Mouse (Mus musculus) liver, postnatal 0 days (tissue): ENCODE measurements at regions not wholly inside any gene's neighbourhood (a gene's known extent, or its start where the extent isn't known, plus 50 kb on each side); places are given as distances from the start of the nearest gene placed in this dataset.

ENCODE experiments used
- ATAC-seq: fragments of 200-750 bp; cut with Nextera tagmentation; 2 replicates; pipeline ENCODE4 v1.8.0; 2017; ENCODE audit warnings: mild to moderate bottlenecking, moderate library complexity
- DNase-seq: peaks from one replicate; pipeline ENCODE4 v3.0.0-alpha.2; 2016
- H3K27ac ChIP-seq: fragments of 300-500 bp; sonication (generic); 2 replicates; pipeline ENCODE4 v1.5.1; 2014; ENCODE audit warnings: antibody characterized with exemption, moderate library complexity, mild to moderate bottlenecking, low read depth
- H3K27me3 ChIP-seq: fragments of 300-500 bp; sonication (generic); 2 replicates; pipeline ENCODE4 v1.6.1; 2014; ENCODE audit warnings: low read length, control low read depth, mixed read lengths; ENCODE audit not compliant: insufficient read depth
- H3K36me3 ChIP-seq: fragments of 300-500 bp; sonication (generic); replicated peaks from 2 replicates; pipeline ENCODE4 v1.6.1; 2014; ENCODE audit warnings: mild to moderate bottlenecking, control low read depth, low read length, moderate library complexity, mixed read lengths; ENCODE audit not compliant: insufficient read depth
- H3K4me1 ChIP-seq: fragments of 300-500 bp; sonication (generic); 2 replicates; pipeline ENCODE4 v1.6.1; 2014; ENCODE audit warnings: antibody characterized with exemption, mild to moderate bottlenecking, control low read depth; ENCODE audit not compliant: insufficient read depth
- H3K4me2 ChIP-seq: fragments of 300-500 bp; sonication (generic); 2 replicates; pipeline ENCODE4 v1.6.1; 2014; ENCODE audit warnings: low read depth, mild to moderate bottlenecking, low read length, moderate library complexity, mixed read lengths
- H3K4me3 ChIP-seq: fragments of 300-500 bp; sonication (generic); 2 replicates; pipeline ENCODE4 v1.5.1; 2014; ENCODE audit warnings: low read depth, low read length
- H3K9ac ChIP-seq: fragments of 300-500 bp; sonication (generic); replicated peaks from 2 replicates; pipeline ENCODE4 v1.6.1; 2014; ENCODE audit warnings: mild to moderate bottlenecking, moderate library complexity
- H3K9me3 ChIP-seq: fragments of 300-500 bp; sonication (generic); 2 replicates; pipeline ENCODE4 v1.6.1; 2016; ENCODE audit warnings: mild to moderate bottlenecking, control low read depth, low read length, mixed read lengths
- CTCF ChIP-seq: sonication (generic); IDR thresholded peaks from 2 replicates; pipeline ENCODE4 v1.5.1; 2016; ENCODE audit warnings: antibody characterized with exemption, low read depth
- EP300 ChIP-seq: IDR thresholded peaks from 2 replicates; pipeline ENCODE4 v1.6.1; 2016; ENCODE audit warnings: antibody characterized with exemption, low read depth, mild to moderate bottlenecking
- WGBS: fragments of 180-500 bp; shearing (Covaris S2); extraction: QIAGEN DNeasy Blood & Tissue Kit; methylation state at CpG from one replicate; pipeline ENCODE4 v1.1.7; 2014; ENCODE audit not compliant: insufficient replicate concordance; 5-methylcytosine and 5-hydroxymethylcytosine counted together

DNA sequence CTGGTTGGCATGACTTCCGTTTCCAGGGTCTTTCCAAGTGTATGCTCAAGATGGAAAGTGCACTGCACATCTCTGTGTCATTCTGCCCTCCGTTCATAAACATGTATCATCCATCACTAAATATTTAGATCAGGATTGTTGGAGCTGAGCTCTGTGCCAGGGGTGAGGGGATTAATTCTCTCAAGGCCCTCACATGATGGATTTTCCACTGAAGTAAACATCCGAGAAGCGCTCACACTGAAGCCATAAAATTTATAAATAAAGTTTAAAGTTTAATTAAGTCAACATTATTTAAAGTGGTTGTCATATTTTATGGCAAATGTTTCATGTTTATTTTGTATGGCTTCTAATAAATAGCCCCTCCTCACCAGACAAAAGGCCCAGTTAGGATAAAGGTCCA is 190.7 kb upstream of the Tcf21 start:
- TF ChIP-seq CTCF (no peak), EP300 (no peak)
- no peaks in the 10 kb centered on the region for H3K4me1 ChIP-seq
- 72% methylated on average over 4 of the region's 4 CpGs for WGBS
- ATAC-seq (no peak), DNase-seq (no peak)
- H3K27me3 ChIP-seq = no peaks in the 10 kb centered on the region
- H3K9me3 ChIP-seq = no peaks in the 10 kb centered on the region
- H3K4me3 ChIP-seq = no peak overlapping the region
- H3K27ac ChIP-seq = no peak overlapping the region
- H3K36me3 ChIP-seq = no peaks in the 10 kb centered on the region
- H3K4me2 ChIP-seq = no peak overlapping the region
- H3K9ac ChIP-seq = no peak overlapping the region

DNA sequence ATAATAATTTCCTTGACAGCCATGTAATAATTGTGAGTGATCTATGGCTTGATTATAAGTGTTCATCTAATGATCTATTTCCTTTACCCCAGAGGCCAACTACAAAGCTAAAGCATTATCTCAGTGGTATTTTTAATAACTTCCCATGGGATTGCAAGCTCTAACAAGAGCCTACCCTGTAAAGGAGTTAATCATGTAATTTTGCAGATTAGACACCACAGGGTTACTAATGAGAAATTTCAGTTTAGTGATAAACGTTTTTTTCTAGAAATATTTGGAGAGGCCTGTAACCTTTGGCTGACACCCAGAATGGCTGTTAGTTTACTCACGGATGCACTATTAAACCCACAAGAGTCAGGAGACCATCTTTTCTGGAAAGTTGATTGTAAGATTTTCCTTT is 190.2 kb upstream of the Tcf21 start:
- no peaks in the 10 kb centered on the region for H3K36me3 ChIP-seq
- H3K4me2 ChIP-seq = no peak overlapping the region
- 62% methylated on average over 2 of the region's 2 CpGs for WGBS
- H3K27me3 ChIP-seq = no peaks in the 10 kb centered on the region
- H3K27ac ChIP-seq = no peak overlapping the region
- H3K4me1 ChIP-seq = no peaks in the 10 kb centered on the region
- ATAC-seq (no peak), DNase-seq (no peak)
- TF ChIP-seq EP300 (no peak), CTCF (no peak)
- no peak overlapping the region for H3K9ac ChIP-seq
- no peaks in the 10 kb centered on the region for H3K9me3 ChIP-seq
- no peak overlapping the region for H3K4me3 ChIP-seq

GRCm38 (mm10) chr10:23004768-23005167 is 184.8 kb upstream of the Tcf21 start:
- Histone ChIP-seq H3K9me3 (no peaks in the 10 kb centered on the region), H3K27ac (no peak overlapping the region), H3K4me1 (no peaks in the 10 kb centered on the region), H3K4me3 (no peak overlapping the region), H3K4me2 (no peak overlapping the region), H3K9ac (no peak overlapping the region), H3K36me3 (no peaks in the 10 kb centered on the region), H3K27me3 (no peaks in the 10 kb centered on the region)
- no peak for ATAC-seq
- no peak for DNase-seq
- TF ChIP-seq CTCF (no peak), EP300 (no peak)
- 77% methylated on average over 1 of the region's 1 CpGs for WGBS

- Histone ChIP-seq H3K4me1 (no peaks in the 10 kb centered on the region), H3K9me3 (no peaks in the 10 kb centered on the region), H3K36me3 (no peaks in the 10 kb centered on the region), H3K27me3 (no peaks in the 10 kb centered on the region), H3K4me3 (no peak overlapping the region), H3K4me2 (no peak overlapping the region), H3K27ac (no peak overlapping the region), H3K9ac (no peak overlapping the region)
- DNase-seq (no peak), ATAC-seq (no peak)
- TF ChIP-seq EP300 = no peak
- TF ChIP-seq CTCF = no peak
Observed at GRCm38 (mm10) chr10:23003686-23004085, 183.7 kb upstream of the Tcf21 start.

DNA sequence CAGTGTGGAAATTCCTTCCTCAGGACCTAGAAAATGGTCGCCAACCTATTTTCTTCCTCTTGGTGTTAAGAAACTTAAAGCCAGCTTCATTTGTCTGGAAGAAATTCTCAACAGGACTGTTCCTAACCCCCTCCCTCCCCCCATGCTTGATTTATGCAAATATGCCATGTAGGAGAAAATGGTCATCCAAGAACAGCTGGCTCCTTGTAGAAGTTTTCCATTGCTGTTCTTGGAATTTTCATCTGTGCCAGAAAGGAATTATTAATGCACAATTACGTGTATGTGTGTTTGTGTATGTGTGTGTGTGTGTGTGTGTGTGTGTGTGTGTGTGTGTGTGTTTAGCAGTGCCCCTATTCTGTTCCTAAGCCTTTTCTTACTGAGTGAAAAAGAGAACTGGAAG is 178.6 kb upstream of the Tcf21 start:
- TF ChIP-seq CTCF = no peak
- no peak for TF ChIP-seq EP300
- Histone ChIP-seq H3K9ac (no peak overlapping the region), H3K36me3 (no peaks in the 10 kb centered on the region), H3K27me3 (no peaks in the 10 kb centered on the region), H3K4me1 (no peaks in the 10 kb centered on the region), H3K4me3 (no peak overlapping the region), H3K9me3 (no peaks in the 10 kb centered on the region), H3K4me2 (no peak overlapping the region), H3K27ac (no peak overlapping the region)
- ATAC-seq (no peak), DNase-seq (no peak)
- 75% methylated on average over 2 of the region's 2 CpGs for WGBS

GRCm38 (mm10) chr10:22997571-22997970 is 177.6 kb upstream of the Tcf21 start:
- Histone ChIP-seq H3K27me3 (no peaks in the 10 kb centered on the region), H3K36me3 (no peaks in the 10 kb centered on the region), H3K9ac (no peak overlapping the region), H3K4me2 (no peak overlapping the region), H3K27ac (no peak overlapping the region), H3K9me3 (no peaks in the 10 kb centered on the region), H3K4me1 (no peaks in the 10 kb centered on the region), H3K4me3 (no peak overlapping the region)
- no peak for TF ChIP-seq EP300
- TF ChIP-seq CTCF = no peak
- DNase-seq (no peak), ATAC-seq (no peak)
- 87% methylated on average over 5 of the region's 5 CpGs for WGBS

DNA sequence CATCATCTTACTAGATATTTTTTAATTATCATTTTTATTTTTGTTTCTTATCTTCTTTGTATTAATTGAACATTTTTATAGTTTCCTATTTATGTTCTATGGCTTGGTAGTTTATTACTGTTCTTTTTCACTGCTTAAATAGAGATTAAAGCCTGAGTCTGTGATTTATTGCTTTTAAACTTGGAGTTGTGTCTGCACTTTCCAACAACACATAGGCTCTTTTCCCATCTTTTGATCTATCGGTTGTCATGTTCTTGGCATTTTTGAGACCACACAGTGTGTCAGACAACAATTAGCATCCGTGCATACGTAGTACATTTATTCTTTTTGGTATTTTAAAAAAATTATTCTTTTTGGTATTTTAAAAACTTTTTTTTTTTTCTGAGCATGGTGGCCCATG is 173.2 kb upstream of the Tcf21 start:
- TF ChIP-seq CTCF = no peak
- DNase-seq = no peak
- Histone ChIP-seq H3K36me3 (no peaks in the 10 kb centered on the region), H3K9me3 (no peaks in the 10 kb centered on the region), H3K27ac (no peak overlapping the region), H3K4me2 (no peak overlapping the region), H3K4me1 (no peaks in the 10 kb centered on the region), H3K4me3 (no peak overlapping the region), H3K9ac (no peak overlapping the region), H3K27me3 (no peaks in the 10 kb centered on the region)
- ATAC-seq = no peak
- WGBS = 84% methylated on average over 3 of the region's 3 CpGs
